Mouse (Mus musculus): ENCODE results near the gene Anxa8.

The Anxa8 gene

DNA sequence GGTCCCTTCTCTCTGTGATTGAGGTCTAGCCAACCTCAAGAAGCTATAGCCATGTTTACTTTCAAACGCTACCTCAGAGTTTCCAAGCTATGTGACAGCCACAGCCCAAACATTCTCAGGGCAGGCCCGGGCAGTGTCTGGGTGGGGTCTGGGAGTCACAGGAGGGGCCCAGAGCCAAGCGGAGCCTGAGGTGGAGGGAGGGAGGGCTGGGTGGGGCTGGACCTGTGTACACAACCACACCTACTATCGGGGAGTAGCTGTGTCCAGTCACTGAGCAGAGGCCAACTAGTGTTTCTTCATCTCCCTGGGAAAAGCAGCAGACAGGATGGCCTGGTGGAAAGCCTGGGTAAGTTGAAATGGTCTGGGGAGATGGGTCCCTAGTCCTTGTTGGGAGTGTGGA is at the start of gene Anxa8:
Anxa8 (plus strand) TSS at position 251 of the 400 bp plus-strand sequence.
- DNase-seq (ENCODE audit: low spot score): no peak

DNA sequence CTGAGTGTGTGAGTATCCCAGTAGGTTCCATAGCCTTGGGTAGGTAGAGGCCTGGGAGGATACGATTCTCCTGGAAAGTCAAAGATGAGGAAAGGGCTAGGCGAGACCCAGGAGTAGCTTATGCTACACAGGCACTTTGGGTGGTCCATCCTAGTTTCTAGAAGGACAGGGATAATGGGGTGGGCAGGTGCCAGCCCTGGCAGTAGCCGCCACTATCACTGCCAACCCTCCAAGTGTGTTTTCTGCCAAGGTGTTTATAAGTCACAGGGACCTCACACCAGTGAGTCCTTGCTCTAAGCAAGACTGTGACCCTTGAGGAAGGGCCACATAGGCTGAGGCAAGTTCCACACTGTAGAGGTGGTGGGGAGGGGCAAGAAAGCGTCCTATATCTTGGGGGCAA is 44.5 kb upstream of the Anxa8 start:
- DNase-seq (ENCODE audit: low spot score): no peak

DNA sequence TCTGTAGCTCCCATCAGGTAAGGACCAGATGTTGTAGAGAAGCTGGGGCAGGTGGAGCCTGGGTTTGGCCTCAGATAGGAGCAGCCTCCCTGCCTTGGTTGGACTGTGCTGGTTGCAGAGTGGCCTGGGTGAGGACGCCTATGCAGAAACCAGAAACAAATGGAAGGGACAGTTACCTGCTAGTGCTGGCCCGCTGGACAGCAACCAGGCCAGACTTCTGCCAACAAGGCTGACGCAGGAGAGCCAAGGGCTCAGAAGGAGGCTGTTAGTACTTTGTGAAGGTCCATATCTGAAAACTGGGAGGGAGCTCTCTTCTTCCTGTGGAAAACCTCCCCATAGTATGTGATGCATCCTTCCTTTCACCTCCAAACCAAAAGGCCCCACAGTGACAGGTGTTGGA is 42.4 kb upstream of the Anxa8 start:
- no peak for DNase-seq (ENCODE audit: low spot score)

DNA sequence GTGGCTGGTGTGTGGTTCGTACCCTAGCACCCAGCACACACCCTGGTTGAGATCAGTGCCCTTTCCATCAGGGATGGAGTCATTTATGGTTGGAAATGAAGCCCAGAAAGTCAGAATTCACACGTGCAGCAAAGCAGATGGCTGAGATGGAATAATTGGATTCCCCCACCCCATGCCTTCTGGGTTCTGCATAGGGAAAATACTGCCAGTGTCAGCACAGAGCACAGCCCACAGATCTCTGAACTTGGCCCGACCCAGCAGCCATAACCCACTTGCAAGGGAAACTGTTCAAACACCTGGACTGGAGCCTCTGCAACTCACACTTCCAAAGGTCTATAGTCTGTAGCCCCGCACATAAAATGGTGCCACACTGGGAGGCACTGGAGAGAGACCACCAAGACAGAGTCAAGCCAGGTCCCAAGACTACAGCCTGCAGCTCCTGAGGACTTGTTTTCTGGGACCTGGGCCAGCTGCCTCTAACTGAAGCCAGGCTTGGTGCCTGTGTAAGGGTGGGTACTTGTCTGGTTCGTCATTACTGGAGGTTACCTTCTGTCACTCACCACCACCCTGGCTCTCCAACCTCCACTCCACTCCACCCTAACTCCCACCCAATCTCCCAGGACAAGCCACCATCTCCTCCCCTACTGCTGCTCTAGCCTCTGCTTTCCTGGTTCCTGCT is 35.5 kb upstream of the Anxa8 start:
- DNase-seq (ENCODE audit: low spot score): no peak

DNA sequence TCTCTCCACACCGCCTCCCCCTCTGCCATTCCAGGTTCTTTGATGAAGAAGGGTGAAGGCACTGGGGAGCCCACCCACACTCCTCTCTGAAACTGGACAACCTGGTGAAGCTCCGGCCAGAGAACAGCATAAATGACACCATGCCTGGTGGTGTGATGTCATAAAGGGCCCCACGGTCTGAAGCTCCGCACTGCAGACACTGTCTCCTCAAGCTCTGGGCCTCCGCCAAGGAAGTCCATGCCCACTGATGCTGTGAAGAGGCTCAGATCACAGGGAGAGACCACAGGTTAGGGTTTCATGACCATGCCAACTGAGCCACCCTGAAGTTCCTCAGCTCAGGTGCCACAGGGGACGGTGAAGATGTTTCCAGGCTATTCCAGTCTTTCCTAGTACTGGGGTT is 33.3 kb upstream of the Anxa8 start, which contains the start of gene Antxrl:
Antxrl (plus strand) TSS at position 192 of the 400 bp plus-strand sequence.
- DNase-seq (ENCODE audit: low spot score): no peak

DNA sequence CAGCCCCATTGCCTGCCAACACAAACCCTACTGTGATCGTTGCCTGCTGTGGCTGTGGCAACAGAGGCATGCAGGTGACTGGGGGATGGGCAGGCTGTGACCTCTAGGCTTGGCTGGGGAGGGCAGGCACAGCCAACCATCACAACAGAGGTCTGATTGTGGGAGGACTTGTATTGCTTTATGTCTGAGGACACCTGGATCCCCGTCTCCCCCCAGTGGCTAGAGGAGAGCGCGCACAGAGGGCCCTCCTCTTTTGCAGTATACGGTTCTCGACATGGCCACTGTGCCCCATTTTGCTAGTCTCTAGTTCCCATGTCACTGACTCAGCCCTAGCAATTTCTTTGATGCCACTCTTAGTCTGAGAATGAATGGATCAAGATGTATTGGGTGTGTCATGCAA is 14.1 kb upstream of the Anxa8 start:
- DNase-seq (ENCODE audit: low spot score): no peak

DNA sequence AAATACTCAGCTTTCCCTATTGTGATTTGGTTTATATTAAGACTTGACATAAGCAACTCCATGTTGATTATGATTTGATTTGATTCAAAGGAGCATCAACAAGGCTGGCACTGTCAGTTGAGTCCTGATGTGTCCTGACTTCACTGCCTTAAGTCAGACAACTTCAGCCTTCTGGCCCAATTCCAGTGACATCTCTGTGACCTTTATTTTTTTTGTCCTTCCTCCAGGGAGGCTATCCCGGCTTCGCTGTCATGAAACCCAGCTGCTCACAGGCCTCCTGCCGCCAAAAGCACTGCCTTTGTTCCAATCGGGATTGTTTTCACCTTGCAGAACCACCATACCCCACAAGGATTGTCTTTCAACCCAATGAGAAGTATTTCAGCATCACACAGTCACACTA is 10.4 kb upstream of the Anxa8 start:
- DNase-seq (ENCODE audit: low spot score): no peak

DNA sequence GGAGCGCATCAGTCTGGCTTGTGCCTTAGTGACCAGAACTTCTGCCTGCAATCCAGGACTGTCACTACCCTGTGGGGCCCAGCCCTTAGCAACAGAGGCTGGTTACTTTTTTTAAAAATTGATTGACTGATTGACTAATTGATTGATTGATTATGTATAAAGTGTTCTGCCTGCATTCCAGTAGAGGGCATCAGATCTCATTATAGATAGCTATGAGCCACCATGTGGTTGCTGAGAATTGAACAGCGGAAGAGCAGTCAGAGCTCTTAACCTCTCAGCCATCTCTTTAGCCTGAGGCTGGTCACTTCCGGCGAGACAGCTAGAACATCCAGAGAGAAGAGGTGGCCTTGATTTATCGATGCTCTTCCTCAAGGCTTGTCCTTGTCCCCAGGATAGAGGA is 8.6 kb upstream of the Anxa8 start:
- no peak for DNase-seq (ENCODE audit: low spot score)

DNA sequence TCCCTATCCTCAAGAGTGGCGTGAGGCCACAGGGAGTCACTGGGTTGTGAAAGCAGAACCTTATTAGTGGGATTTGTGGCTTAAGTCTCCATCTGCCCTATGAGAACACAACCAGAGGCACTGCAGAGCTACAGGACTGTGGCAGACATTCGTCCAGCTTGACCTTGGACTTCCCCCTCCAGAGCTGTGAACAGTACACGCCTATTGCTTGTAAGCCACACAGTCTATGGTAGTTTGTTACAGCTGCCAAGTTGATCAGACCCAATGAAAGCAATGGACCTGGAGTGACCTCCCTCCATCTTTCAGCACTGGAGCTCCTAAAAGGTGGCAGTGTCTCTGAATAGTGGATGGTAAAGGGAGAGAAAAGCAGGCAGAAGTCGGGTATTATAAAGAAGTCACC is 7.5 kb upstream of the Anxa8 start:
- DNase-seq (ENCODE audit: low spot score): no peak

DNA sequence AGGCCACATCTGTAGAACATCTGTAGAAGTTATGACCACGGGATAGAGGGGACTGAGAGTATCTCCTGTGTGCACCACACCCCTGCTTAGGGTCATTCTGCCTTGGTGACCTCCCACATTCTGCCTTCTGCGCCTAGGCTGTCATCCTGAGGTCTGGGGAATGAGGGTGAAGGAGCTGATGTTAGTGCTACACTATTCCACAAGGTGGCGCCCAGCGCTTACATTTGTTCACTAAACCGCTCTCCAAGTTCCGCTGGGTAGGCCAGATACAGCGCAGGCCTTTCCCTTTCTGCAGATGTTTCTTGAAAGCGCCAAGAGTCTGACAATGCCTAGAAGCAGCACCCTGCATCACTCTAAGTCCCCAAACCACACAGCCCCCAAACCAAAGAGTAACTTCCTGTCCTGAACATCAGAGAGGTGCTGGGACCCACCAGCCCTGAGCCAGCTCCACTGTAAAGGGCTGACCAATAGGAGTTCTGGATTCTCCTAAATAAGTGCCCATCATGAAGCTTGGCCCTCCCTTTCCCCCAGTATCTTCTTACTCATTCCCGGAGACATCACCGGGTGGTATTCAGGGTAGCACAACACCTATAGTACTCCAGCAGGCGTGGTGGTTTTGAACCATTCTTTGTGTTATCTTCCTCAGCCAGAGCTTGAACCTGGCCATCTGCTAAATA is 5.3 kb upstream of the Anxa8 start:
- peak; percentile 84 for DNase-seq (ENCODE audit: low spot score)

DNA sequence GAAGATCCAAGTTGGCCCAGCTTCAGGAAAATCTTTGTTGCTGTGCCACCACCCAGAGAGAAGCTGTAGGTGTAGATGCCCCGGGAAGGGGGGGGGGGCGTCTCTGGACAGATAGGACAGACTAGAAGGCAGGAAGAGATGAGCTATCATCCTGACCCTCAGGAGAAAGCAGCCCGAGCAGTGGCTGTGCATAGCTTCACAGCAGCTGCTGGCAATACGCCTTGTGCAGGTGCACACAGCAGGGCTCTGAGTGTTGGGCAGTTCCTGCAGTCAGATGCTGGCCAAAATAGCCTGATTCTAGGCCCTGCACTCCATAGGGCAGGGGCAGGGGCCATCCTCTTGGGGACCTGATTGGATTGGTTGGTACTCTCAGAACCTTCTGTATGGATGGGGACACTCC is 1.0 kb downstream of the Anxa8 start:
- DNase-seq (ENCODE audit: low spot score): no peak

DNA sequence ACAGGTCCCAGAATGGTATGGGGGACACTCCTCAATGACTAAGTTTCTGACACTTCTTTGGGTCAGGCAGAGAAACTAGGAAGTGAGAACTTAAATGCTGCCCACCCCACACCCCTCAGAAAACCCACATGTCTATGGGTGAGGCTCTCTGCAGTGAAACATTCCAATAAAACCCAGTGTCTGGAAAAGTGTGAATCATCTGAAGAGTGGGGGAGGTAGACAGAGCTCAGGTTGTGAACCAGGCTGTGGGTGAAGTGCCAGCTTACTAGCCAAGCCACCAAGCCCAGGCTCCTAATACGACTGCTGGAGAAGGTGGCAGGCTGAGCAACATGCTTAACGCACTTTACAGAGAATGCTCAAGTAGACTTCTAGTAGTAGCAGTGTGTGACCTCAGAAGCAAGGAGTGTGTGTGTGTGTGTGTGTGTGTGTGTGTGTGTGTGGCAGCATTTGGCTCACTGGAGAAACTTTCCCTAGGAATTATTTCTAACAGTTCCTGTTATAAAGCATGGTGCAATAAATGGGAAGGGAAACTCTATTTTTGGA is 2.1 kb downstream of the Anxa8 start:
- DNase-seq (ENCODE audit: low spot score): no peak

DNA sequence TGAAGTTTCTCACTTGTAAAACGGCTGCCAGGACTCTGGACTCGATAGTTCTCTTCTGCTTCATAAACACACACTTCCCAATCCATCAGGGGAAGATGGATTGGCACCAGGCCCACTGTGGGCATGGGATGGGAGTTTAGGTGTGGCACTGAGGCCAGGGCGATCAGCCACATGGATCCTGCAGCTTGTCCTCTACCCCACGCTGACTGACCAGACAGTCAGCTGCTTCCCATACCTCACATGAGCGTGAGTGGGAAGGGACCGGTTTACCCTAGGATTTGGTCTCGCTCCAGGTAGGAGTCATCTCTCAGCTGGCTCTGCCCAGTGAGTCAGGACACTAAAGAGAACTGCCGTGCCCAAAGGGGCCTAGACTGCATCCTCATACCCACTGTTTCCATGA is 4.0 kb downstream of the Anxa8 start:
- DNase-seq (ENCODE audit: low spot score): no peak

DNA sequence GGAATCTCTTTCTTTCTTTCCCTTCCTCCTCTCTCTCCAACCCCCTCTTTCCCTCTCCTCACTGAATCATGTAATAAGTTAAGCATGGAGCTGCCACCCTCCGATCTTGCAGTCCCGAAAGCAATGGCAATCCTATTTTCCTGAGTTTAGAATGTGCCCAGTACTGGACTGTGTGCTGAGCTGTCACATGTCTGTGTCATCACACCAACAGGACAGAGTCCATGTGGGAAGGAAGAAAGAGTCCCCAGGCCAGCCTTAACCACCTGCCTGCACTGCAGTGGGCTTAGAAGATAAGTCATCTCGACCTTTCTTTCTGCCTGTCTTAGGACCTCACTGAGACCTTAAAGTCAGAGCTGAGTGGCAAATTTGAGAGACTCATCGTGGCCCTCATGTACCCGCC is 5.7 kb downstream of the Anxa8 start:
- no peak for DNase-seq (ENCODE audit: low spot score)

DNA sequence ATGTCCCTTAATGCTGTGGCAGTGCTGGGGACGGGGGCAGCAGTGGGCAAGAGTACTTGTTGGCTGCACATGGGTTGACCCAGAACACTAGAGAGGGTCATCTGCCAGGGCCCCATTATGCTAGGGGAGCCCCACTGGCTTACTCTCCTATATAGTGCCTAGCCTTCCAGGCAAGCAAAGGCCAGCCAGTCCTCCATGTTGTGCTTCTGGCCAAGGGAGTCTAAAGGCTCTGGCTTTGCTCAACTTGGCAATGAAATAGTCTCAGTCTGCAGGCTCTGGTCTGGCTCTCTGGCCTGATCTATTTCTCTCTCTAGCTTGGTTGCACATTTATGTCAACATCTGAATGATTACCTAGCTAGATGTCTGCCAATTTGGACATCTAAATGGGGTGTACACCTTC is 7.1 kb downstream of the Anxa8 start:
- DNase-seq (ENCODE audit: low spot score): no peak

DNA sequence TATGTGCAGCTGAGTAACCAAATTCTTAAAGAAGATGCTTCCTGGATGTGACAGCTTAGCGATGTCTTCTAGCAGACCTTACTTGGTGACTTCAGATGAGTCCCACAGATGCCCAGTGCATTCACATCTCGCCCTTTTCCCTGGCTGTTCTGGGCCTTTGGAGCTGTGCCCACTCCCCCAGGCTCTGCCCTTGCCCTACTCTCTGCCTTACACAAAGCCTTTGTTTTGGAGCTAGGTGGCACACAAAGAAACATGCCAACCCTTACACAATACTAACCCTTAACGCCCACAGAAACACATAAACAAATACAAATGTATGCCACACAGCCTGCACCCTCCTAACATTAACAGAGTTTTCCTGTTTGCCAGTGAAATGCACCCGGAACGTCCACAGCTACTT is 10.4 kb downstream of the Anxa8 start:
- DNase-seq (ENCODE audit: low spot score): peak; percentile 30

DNA sequence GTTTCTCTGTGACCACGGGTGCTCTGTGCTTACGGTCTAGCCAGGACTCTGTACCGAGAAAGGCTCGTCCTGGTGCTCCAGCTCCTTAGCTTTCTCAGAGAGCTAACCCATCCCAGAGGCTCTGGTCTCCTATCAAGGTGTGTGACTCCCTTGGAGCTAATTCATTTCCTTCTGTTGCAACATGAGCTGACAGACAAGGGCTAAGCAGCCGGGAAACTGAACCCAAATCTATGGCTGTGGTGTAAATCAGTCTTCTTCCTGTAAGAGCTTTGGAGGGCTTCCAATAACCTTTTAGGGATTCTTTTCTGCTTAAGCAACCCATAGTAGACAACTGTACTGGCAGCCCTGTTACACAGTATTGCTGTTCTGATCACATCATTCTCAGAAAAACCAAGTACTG is 16.8 kb downstream of the Anxa8 start, which contains the start of gene A630023A22Rik:
A630023A22Rik (minus strand) TSS at position 154 of the 400 bp plus-strand sequence.
- peak; percentile 29 for DNase-seq (ENCODE audit: low spot score)

DNA sequence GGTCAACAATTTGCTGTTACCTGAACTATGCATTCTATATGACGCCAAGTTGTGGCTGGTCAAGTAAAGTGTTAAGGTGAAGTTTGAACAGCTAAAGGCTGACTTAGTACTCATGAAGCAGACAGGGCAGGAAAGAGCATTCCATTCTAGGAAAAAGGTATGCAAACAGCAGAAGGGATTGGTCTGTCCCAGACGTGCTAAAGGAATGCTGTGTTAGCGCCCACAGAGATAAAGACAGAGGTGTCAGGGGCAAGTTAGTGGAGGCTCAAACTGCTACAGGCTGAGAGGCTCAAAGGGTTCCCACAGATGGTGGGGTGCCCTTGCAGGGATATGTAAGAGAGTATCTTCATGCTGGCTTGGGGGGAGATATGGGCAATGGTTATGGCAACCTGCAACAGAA is 18.1 kb downstream of the Anxa8 start:
- DNase-seq (ENCODE audit: low spot score): no peak

DNA sequence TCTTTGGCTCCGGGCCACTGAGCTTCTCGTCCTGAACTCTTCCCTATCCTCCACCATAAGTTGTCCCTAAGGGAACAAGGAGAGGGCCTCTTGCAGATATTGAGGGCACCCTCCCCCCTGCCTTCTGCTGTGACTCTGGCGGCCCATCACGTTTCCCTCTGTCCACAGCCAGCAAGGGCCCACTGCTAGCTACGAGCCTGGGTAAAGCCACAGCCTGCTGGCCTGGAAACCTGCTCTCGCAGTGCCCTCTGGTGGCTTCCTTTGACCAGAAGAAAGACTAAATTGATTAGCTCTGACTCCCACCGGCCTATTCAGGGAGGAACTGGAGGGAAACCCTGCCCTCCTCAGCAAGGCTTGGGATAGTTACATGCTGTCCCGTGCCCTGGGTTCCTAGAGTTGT is 19.1 kb downstream of the Anxa8 start:
- DNase-seq (ENCODE audit: low spot score): peak; percentile 81

DNA sequence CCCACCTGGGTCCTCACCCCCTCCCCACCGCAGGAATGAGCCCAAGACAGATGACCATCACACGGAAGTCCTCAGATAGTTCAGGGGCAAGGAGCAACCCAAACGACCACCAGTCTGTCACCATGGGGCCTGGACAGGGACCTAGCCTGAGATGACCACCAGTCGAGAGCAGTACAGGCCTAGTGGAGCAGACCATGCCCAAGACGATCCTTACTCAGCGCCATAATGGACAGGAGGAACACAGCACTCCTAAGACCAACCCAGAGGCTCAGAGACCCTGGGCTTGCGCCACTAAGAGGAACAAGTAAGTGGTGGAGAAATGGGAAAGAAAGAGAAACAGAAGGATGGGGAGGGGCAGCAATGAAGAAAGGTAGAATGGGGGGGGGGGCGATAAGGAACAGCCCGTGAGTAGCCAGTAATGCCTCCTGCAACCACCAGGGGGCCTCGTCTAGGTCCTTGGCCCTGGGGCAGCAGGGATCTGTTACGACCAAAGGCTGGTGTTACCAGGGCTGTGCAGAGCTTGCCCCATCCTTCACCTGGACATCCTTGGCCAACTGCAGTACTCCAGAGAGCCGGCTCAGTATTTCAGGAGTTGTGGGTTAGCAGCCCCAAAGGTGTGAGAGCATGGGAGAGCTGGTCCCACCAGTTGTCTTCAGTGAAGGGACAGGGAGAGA is 20.7 kb downstream of the Anxa8 start:
- peak; percentile 79 for DNase-seq (ENCODE audit: low spot score)

DNA sequence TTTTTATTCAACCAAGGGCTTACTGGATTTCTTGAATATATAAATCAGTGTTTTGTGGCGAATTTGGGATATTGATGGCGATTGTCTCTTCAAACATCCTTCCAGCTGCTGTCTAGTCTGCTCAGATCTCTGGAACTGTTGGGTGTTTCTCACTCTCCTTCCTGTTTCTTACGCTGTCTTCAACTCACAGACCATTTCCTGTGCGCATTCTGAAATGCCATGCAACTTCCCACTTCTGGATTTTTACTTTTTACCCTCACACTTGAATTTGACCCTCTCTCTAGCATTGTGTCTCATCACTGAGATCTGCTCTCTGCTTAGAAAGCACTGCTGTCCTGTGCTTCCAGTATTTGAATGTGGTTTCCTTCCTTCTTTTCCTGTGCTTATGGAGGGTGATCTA is 21.8 kb downstream of the Anxa8 start:
- DNase-seq (ENCODE audit: low spot score): no peak

DNA sequence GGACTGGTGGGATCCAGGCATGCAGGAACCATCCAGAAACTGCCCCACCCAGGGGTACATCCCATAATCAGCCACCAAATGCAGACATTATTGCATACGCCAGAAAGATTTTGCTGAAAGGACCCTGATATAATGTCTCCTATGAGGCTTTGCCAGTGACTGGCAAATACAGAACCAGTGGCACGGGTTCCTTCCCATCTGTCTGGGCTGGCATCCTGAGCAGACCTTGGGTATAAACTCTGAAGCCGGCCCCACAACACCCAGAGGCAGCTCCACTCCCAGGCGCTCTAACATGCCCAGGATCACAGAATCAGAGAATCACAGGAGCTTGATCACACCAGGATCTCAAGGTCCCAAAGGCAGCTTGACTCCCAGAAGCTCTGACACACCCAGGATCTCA is 28.5 kb downstream of the Anxa8 start:
- peak; percentile 17 for DNase-seq (ENCODE audit: low spot score)
